Comparison of ENCODE assay signal across 9 mouse cellular contexts in genomic region chr1:179866056-179866772, GRCm38 (mm10).
DNase-seq lines count a peak whose midpoint lies in the region.
"Had no signal": no experiment of that assay in that cellular context is flagged by ENCODE, and none has a peak within 500 bp of the region (broad histone marks: within the 10 kb centered on the region; RNA-seq: fewer than 3 reads in every experiment).

No protein-coding gene starts in this region.

- DNase-seq in heart, adult 11 months = peak; percentile 96
- no peak for DNase-seq in heart, postnatal 25 days (ENCODE audit: low spot score)
- DNase-seq in heart, adult 8-10 months (ENCODE audit: low spot score) = peak; percentile 39
- DNase-seq in kidney, postnatal 10 days = peak; percentile 86
- DNase-seq in lung, postnatal 4 days = peak; percentile 70 to 78
- DNase-seq in spleen, postnatal 36 days (ENCODE audit: low spot score in 2 of 2) = no peak
- DNase-seq in frontal cortex, adult 2 months (ENCODE audit: extremely low spot score in 1 of 2, low spot score in 1 of 2) = no peak
- DNase-seq in cerebellum, postnatal 14 days = no peak
- DNase-seq: cerebellum, adult 9-10 months had no signal

- intact Hi-C loops in heart, postnatal 25 days (cut with DNase I) = no loop called here

Comparison
In these comparisons a context has a peak if more than half of its experiments do, and no peak if none do; other contexts are left out.
1. DNase-seq: peak in heart, adult 11 months (single experiment), heart, adult 8-10 months (single experiment), kidney, postnatal 10 days (single experiment) and lung, postnatal 4 days (2 of 2); none in heart, postnatal 25 days (single experiment), spleen, postnatal 36 days (0 of 2), frontal cortex, adult 2 months (0 of 2) and cerebellum, postnatal 14 days (0 of 2).